Mouse (Mus musculus): ENCODE results near the gene Pigk.

Gene Pigk

GRCm38 (mm10) chr3:152855006-152855614 is 141.2 kb downstream of the Pigk start:
- DNase-seq, result no peak

DNA sequence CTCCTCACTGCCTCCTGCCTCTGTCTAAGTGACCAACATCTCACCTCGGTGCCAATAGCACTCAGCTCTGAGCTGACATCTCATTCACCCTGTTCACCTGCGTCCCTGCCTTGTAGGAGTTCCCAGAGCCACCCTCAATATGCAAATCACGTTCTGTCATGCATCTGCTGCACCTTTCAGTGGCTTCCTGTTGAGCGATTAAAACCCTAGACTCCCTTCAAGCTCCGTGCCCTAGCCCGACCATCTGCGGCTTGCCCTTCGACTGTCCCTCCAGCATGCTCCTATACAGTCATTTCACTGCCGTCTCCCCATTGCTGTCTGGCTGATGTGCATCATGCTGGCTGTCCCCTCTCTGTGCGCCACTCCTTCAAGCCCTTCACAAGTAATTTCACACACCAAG is 142.2 kb downstream of the Pigk start:
- DNase-seq, result no peak

GRCm38 (mm10) chr3:152861450-152861849 is 147.6 kb downstream of the Pigk start:
- DNase-seq, result no peak

DNA sequence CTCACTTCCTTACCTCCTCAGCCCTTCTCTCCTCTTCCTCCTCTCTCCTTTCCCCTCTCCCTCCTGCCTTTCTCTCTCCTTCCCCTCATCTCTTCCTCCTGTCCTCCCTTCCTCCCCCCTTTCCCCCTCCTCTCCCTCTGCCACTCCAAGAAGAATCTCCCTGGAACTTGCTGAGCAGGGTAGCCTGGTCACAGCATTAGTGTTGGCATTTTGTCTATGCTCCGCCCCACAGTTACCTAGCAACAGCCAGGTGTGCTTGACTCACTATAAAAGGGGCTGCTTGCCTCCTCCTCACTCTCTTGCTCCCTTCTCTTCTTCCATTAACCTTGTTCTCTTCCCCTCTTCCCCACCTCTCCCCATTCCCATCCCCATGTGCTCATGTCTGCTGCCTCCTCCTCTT is 148.1 kb downstream of the Pigk start:
- no peak for DNase-seq

GRCm38 (mm10) chr3:152866035-152866965 is 152.4 kb downstream of the Pigk start:
- no peak for DNase-seq

GRCm38 (mm10) chr3:152867654-152868525 is 154.0 kb downstream of the Pigk start:
- DNase-seq, result no peak

GRCm38 (mm10) chr3:152872054-152872453 is 158.2 kb downstream of the Pigk start:
- DNase-seq, result no peak

DNA sequence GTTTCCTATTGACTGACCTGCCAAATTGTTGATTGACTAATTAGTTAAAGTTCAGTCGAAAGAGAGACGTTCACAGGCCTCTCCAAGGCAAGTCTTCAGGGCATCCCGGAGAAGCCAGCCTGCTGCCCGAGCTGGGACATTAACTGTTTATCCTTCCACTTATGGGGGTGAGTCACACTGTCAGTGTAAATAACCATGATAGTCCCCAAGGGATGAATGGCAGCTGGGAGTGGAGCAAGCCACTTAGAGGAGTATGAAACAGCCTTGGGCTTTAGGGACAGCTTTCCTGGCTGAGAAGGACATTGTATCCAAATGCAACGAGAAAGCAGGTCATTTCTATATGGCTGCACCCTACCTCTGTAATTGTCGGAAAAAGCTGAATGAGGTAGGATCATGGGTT is 158.7 kb downstream of the Pigk start:
- DNase-seq, result no peak

GRCm38 (mm10) chr3:152874431-152875355 is 160.8 kb downstream of the Pigk start:
- DNase-seq, result no peak

- no peak for DNase-seq
Observed at GRCm38 (mm10) chr3:152875723-152876290, 161.9 kb downstream of the Pigk start.

DNA sequence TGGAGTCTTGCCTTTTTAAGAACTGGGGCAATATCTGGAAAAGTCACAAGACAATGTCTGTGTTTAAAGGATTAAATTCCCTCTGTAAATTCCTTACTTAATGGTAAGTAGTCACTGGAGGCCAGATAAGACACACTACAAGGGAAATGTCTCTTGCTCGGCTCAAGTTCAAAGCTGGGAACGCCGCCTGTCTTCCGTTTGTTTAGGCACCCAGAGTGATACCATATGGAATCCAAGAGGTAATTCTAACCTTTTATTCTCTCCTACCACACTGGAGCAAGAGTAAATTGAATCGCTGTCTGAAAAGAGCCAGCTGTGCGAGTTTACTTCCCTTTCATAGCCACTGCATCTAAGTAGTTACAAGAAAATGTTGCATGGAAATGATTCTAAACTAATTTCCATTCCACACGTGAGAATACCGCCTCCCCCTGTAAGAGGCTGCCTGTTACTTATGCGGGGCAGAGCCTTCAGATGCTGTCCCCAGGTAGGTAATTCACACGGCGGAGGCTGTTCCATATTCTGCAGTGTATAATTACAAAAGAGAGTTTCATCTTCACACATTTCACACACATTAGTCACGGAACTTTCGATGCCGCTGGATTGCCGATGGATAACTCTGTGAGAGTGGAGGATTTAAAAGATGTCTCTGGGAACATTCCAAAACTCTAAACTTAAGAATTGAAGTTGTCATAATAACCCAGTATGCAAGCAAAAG is 166.4 kb downstream of the Pigk start:
- no peak for DNase-seq

- no peak for DNase-seq
Observed at GRCm38 (mm10) chr3:152881706-152882105, 167.8 kb downstream of the Pigk start.

GRCm38 (mm10) chr3:152883556-152883955 is 169.7 kb downstream of the Pigk start:
- no peak for DNase-seq

DNA sequence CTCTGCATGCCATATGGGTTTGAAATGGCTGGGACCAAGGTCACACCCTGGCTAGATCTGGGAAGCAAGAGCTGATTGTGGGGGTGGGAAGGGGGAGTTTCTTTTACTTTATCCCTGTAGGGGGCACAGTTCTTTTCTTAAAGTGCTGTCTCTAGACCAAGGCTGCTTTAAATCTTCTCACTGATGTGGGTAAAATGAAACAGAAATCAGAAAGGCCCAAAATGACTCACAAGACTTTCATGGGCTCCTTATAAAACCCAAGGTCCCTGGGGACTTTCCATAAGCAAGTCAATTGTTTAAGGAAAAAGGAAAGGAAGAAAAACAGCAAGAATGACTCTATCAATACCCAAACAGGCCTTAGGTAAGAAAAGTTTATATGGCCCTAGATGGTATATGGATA is 172.8 kb downstream of the Pigk start:
- no peak for DNase-seq

- DNase-seq, result no peak
Observed at GRCm38 (mm10) chr3:152888116-152888515, 174.2 kb downstream of the Pigk start.

GRCm38 (mm10) chr3:152894935-152895334 is 181.0 kb downstream of the Pigk start:
- no peak for DNase-seq

DNA sequence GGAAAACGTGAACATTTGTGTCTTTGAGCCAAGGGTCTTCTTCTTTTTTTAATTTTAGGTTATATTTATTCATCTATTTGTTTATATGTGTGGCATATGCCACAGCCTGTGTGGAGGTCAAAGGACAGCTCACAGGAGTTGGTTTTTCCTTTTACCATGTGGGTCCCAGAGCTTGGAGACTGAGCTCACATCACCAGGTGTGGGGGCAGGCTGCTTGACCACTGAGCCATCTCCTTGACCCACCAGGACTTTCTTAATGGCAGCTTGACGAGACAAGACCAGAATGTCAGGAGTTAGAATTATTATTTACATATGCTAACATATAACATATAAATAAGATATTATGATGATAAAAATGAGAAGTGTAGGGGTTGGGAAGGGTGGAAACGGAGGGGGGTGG is 182.2 kb downstream of the Pigk start:
- DNase-seq, result no peak

DNA sequence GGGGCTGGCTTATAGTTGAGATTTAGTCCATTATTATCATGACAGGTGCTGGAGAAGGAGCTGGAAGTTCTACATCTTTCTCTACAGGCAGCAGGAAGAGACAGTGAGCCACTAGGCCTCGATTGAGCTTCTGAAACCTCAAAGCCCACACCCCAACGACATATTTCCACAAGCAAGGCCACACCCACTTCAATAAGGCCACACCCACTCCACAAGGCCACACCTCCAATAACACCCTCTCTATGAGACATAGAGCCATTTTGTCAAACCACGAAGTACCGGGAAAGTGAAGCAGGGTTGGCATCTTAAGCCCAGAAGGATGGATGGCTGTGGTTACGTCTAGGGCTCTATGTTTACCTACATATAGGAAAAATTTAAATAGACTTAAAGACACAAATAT is 183.3 kb downstream of the Pigk start:
- DNase-seq, result no peak

DNA sequence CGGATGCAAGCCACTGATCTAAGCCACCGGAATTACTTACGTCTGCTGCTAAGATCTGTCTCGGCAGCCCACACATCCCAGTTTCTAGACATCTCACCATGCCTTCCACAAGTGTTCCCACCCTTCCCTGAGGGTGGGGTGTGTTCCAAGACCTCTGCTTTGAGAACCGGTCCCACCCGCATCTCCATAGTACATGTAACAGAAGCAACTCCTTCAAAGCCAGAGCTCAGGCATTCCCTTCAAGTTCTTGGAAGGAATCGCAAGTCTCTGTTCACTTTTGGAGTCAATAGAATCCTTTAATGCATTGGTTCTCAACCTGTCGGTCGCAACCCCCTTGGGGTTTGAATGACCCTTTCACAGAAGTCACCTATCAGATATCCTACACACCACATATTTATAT is 185.0 kb downstream of the Pigk start:
- no peak for DNase-seq

GRCm38 (mm10) chr3:152905026-152905425 is 191.1 kb downstream of the Pigk start:
- no peak for DNase-seq

DNA sequence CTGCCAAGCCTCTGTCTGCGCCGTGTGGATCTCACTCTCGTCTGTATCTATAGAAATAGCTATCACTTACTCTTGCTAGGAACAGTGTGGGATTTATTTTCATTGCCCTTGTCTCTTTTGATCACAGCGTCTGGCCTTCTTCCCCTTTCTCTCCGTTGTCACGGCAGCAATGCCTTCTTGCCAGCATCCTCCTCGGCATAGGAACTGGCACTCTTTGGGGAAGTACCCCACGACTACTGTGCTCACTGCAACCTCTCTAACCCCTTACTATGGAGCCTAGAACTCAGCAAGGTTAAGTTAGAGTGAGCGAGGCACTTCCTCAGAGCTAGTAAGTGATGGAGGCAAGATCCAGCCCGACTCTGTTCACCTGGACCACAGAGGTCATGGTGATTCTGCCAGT is 191.9 kb downstream of the Pigk start:
- DNase-seq, result no peak
